Mouse (Mus musculus) neural tube, embryonic 10.5 days (tissue): ENCODE data around the gene Rhbdd1.

Experiments
- DNase-seq: peaks from one replicate; pipeline ENCODE4 v3.0.0-alpha.2; 2017; ENCODE audit warnings: low spot score; ENCODE audit errors: extremely low spot score

The Rhbdd1 gene

DNA sequence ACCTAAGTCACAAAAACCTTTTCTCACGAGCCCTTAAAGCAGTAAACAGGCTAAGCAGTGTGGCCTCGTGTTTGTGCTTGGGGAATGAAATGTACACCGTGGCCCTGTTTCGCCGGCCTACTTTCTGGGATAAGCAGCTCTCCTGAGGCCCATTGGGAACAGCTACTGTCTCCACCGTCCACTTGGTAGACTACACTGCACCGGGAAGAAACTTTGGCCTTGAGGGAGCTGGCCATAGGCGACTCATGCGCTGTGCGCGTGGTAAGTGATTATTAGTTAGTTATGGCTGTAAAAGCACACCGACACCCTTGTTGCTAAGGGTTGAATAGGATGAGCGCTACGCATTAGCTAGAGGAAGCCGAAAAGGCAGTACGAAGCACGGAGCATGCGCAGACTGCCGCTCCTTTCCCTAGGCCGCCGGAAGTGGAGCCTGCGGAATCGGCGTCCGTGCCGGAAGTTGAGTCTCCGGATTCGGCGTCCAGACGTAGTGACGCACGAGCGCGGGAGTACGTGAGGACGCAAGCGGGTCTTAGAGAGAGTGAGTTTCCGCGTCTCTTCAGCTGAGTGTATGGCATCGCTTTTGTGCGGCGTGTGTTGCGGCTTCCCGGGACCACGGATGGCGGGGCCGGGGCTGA, at the start of gene Rhbdd1:
Gene Rhbdd1, plus strand, starts transcription at position 342 of the 635 bp plus-strand sequence.
- DNase-seq = peak; percentile 99

- DNase-seq = no peak
Observed at GRCm38 (mm10) chr1:82267547-82267946, 48.7 kb upstream of the Rhbdd1 start.

- no peak for DNase-seq
Observed at GRCm38 (mm10) chr1:82272231-82272630, 44.0 kb upstream of the Rhbdd1 start.

DNA sequence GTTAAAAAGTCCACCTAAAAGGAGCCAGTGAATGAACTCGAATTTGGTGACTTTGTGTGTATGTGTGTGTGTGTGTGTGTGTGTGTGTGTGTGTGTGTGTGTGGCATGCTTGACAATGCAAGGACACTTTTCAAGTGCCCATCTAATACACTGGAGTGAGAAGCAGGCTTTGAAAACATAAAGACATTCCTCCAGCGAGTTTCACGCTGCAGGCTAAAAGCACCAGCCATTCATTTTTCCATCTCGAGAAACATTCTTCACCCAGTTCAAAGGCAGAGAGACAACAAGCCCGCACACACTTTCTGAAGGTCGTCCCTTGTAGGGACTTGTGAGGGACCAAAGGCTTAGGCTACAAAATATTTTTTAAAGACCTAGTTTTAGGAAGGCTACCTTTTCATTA, 42.7 kb upstream of the Rhbdd1 start:
- no peak for DNase-seq

DNA sequence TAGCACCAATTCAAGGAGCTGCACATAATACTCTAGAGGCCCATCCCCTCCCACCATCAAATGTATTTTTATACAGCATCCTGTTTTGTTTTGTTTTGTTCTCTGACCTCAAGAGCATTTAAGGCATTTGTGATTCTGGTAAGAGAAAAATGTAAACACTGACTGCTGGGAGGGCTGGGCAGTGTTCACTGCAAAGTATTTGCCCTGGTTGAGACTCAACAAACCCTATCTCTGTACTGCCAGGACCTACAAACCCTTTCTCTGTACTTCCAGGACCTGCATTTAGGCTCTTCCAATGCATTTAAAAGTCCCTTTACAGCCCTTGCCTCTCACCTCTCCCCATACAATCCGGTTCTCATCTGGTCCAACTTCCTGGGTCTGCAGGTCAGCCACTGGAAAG, 41.9 kb upstream of the Rhbdd1 start:
- no peak for DNase-seq

GRCm38 (mm10) chr1:82279768-82280167, 36.5 kb upstream of the Rhbdd1 start:
- DNase-seq = no peak

DNA sequence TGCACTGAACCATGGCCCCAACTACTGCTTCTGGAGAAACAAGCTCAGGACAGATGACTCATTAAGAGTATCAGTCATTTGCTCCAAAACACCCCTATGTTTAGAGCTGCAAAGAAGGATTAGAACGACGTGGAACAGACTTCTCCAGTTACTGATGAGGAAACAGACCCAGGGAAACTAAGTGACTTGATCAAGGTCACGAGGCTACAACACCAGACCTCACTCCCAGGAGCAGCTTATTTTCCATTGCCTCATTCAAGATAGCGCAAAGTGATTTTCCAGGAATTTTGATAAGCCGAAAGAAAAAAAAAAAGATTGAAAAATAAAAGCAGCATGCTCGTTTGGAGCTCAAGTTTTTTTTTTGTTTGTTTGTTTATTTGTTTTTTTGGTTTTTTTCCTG, 34.4 kb upstream of the Rhbdd1 start:
- DNase-seq = no peak

GRCm38 (mm10) chr1:82282992-82283611, 33.1 kb upstream of the Rhbdd1 start:
- DNase-seq = peak; percentile 93

DNA sequence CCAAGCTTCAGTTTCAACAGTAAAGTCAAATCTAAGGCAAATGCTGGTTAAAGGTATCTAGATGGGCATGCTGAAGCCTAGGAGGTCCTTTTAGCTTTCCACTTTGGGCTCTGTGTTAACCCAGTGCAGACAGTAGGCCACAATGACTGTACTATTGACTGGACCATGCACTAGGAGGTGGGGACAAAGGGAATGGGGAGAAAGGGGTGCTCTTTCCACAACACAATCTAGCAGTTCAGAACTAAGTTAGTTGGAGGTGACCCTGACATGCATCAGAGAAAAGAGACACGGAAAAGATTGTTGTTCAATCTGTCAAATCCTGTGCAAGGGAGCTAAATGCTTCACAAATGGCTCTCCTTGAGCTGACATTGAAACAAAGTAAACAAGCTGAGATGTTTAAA, 32.4 kb upstream of the Rhbdd1 start:
- peak; percentile 55 for DNase-seq

- DNase-seq = no peak
Observed at GRCm38 (mm10) chr1:82284403-82284802, 31.8 kb upstream of the Rhbdd1 start.

DNA sequence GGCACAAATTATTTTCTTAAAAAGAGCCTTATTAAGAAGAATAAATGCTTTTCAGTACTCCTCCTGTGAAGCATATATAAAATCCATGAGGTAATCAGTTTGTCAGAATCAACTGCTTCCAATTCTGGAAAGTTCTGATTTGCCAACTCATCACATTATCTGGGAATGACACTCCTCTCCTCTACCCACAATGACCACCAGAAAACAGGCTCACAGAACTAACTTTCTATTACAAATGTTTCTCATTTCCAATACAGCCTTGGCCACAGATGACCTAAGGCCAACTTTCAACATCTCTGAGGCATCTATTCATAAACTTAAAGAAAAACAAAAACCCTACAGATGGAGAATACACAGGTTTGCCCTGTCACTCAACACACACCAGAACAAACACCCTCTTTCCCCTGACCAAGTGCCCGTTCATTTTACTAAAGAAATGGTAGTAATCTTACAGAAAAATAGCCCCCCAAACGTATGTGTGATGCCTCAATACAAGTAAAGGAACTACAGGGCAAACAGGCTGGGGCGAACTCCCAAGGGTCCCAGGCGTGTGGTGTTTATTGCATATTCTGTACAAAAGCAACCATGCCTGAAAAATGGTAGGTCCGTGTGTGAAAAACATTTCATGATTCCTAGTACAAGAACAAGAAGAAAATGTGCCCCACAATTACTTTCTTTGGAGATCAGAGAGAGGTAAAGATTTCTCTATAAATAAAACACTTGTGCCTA, 30.6 kb upstream of the Rhbdd1 start:
- DNase-seq = no peak

- no peak for DNase-seq
Observed at GRCm38 (mm10) chr1:82286190-82287051, 29.8 kb upstream of the Rhbdd1 start.

DNA sequence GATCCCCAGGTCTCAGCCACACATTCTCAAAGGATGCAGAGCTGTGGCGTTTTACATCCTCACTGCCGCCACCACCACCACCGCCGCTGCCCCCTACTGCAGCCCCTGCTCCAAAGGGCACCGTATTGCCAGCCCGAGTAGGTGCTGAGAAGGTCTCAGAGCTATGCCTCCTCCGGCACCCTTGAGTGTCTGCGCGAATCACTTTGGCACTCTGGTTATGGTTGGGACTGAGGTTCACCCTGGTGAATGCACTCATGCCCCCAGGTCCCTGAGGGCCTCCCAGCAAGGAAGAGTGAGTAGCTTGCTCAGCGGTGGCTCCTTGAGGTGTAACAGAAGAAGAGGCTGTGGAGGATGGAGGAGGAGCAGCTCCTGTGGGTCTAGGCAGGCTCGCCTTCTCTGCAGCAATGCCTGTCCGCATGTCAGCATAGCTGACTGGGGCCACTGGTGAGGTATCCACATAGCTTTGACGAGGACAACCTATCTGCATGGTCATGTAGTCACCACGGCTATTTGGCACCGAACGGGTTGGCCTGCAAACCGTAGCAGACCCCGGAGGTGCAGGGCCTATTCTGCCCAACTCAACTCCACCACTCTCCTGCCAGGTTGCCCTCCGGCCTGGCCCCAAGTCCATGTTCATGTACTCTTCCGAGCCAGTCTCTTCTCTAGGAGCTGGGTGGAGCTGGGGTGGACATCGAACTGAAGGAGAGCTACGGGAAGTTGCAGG, 29.0 kb upstream of the Rhbdd1 start:
- no peak for DNase-seq

DNA sequence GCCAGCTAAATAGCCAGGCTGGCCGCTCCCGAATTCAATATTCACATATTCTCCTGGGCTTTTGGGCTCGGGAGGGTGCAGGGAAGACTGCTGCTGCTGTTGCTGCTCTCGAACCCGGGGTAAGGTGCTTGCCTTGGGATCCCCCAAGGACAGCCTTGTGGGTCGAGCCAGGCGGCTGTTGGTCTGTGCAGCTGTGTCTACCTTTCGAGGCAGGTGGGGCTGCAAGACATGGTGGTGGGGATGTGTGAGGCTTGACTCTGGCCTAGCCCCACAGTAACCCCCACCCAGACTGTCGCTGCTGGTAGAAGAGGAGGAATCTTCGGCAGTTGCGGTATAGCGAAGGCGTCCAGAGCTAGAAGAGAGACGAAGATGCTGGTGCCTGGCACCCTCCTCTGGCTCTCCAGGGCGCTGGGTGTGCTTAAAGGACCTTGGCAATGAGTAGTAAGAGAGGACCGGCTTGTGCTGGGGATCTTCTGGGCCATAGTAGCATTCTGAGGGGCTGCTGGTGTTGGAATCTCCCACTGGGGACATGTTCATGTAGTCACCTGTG, 28.4 kb upstream of the Rhbdd1 start:
- DNase-seq = no peak

DNA sequence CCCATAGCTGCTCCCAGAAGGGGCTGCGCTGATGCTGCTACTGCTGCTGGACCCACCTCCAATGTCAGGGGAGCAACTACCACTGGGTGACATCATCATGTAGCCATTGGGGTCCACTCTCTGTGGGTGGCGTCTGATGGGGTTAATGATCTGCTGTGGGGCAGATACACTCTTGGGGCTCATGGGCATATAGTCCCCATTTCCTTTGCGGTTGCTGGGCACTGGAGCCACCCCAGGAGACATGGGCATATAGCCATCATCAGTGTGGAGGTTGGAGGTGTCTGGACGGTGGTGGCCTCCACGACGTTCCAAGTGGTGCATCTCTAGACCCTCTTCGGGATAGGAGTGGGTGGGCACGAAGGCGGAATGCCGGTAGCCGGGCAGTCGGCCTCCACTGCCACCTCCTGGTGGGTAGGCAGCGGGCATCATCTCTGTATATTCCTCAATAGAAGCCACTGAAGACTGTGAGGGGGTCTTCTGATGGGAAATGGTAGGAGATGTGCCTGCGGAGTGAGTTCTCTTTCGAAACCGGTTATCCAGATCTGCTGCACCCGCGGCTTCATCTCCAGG, 27.7 kb upstream of the Rhbdd1 start:
- DNase-seq = no peak

- no peak for DNase-seq
Observed at GRCm38 (mm10) chr1:82289116-82289989, 26.9 kb upstream of the Rhbdd1 start.

- DNase-seq = peak; percentile 70
Observed at GRCm38 (mm10) chr1:82289990-82290681, 26.1 kb upstream of the Rhbdd1 start.

DNA sequence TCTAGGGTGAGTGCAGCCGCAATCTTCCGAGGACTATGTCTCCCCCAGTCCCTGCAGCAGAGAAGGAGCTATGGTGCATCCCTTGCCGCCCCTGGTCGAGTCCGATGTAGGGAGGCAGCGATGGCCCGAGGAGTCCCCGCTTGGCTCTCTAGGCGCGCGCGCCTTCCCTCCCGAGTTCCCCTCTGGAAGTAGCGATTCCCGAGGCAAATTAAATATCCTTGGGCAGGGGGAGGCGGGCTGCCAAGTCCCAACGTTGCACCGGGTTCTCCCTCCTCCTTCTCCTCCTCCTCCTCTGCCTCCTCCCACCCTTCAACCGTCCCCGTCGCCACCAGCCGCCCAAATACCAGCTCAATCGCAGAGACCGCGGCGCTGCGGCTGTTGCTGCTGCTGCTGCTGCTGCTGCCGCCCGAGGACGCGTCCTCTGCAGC, 25.5 kb upstream of the Rhbdd1 start:
- no peak for DNase-seq
